Mouse (Mus musculus) heart, embryonic 15.5 days (tissue): ENCODE measurements around the gene Timm8b. TPM values are rescaled to one million over a fixed set of nuclear protein-coding genes. Genes with fewer than 3 reads are reported as not detected.
A peak's percentile ranks its signal among the peaks of the same experiment; 100 is the strongest.

ENCODE experiments used
- ATAC-seq: fragments of 200-750 bp; cut with Nextera tagmentation; replicated peaks from 2 replicates; pipeline ENCODE4 v1.8.0; 2017; ENCODE audit warnings: low read depth, moderate TSS enrichment; ENCODE audit not compliant: insufficient number of reproducible peaks, insufficient read depth, low FRiP score
- H3K27ac ChIP-seq: fragments of 300-500 bp; sonication (generic); 2 replicates; pipeline ENCODE4 v1.5.1; 2015; ENCODE audit warnings: mild to moderate bottlenecking, inconsistent platforms
- H3K27me3 ChIP-seq: fragments of 300-500 bp; sonication (generic); 2 replicates; pipeline ENCODE4 v1.6.1; 2015; ENCODE audit warnings: inconsistent platforms
- H3K36me3 ChIP-seq: fragments of 300-500 bp; sonication (generic); 2 replicates; pipeline ENCODE4 v1.6.1; 2015; ENCODE audit warnings: mild to moderate bottlenecking, inconsistent platforms
- H3K4me1 ChIP-seq: fragments of 300-500 bp; sonication (generic); replicated peaks from 2 replicates; pipeline ENCODE4 v1.6.1; 2015; ENCODE audit warnings: inconsistent platforms
- H3K4me2 ChIP-seq: fragments of 300-500 bp; sonication (generic); 2 replicates; pipeline ENCODE4 v1.6.1; 2015; ENCODE audit warnings: inconsistent platforms, mild to moderate bottlenecking, moderate library complexity
- H3K4me3 ChIP-seq: fragments of 300-500 bp; sonication (generic); 2 replicates; pipeline ENCODE4 v1.5.1; 2015; ENCODE audit warnings: mild to moderate bottlenecking, inconsistent platforms
- H3K9ac ChIP-seq: fragments of 300-500 bp; sonication (generic); 2 replicates; pipeline ENCODE4 v1.6.1; 2015; ENCODE audit warnings: mild to moderate bottlenecking, inconsistent platforms
- H3K9me3 ChIP-seq: fragments of 300-500 bp; sonication (generic); replicated peaks from 2 replicates; pipeline ENCODE4 v1.6.1; 2016; ENCODE audit warnings: inconsistent platforms
- WGBS: fragments of 180-500 bp; shearing (Covaris S2); methylation state at CpG from one replicate; pipeline ENCODE4 v1.1.7; 2015; ENCODE audit warnings: mixed read lengths; 5-methylcytosine and 5-hydroxymethylcytosine counted together
- polyA plus RNA-seq: library from polyadenylated mRNA; unstranded; fragments of >200 nt; fragmentation: Nextera tagmentation; extraction: Ambion mirVana; gene quantifications from 2 replicates; pipeline ENCODE4 v1.2.1, GENCODE M21; 2015

The Timm8b gene
- polyA plus RNA-seq = 216 and 279 TPM in 2 replicates

DNA sequence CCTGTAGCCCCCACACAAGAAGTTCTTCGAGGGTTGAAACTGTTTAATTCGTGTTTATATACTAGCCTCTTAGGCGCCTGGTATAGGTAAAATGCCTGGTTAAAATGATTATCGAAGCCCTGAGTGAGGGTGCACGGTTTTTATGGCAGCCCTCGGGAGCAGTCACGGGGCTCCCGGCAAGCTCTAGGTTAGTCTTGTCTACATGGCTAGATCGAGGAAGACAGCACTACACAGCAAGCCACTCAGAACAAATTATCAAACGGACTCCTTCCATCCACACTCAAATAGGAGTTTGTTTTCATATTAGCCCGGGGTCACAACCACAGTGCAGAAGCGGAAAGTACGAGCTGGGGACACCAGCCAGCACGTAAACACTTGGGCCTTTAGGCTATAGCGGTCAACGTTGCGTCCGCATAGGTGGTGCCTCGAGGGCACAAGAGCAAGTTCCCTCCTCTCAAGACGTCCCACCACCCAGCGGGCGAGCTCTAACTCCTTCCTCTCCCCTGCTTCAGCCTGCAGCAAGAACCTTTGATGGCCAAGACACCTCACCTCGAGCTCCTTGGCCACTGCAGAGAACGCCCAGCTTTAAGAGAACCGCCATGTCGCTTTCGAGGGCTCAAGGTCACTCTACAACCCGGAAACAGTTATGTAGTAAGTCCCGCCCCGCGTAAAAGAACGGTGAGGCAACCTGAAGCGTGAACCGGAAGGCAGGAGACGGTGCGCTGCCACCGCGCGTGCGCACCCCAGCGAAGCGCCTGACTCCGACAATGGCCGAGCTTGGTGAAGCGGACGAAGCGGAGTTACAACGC lies at the start of gene Timm8b, which contains the start of gene Sdhd:
Gene Timm8b (plus strand): TSS at position 722 of the 809 bp plus-strand sequence.
Gene Sdhd (minus strand): TSS at position 624 of the 809 bp plus-strand sequence.
- Histone ChIP-seq H3K36me3 (peaks cover 48% of the 10 kb centered on the region), H3K9me3 (no peaks in the 10 kb centered on the region), H3K27ac (peak within 1 kb of the TSS; percentile 90), H3K27me3 (no peaks in the 10 kb centered on the region), H3K4me3 (peak within 1 kb of the TSS; percentile 86), H3K4me1 (peaks cover 25% of the 10 kb centered on the region), H3K9ac (peak within 1 kb of the TSS; percentile 84), H3K4me2 (peak within 1 kb of the TSS; percentile 85)
- peak; percentile 97 for ATAC-seq
- under 1% methylated on average over 48 of the region's 48 CpGs for WGBS

GRCm38 (mm10) chr9:50554241-50555093 lies 49.2 kb upstream of the Timm8b start, which contains the start of gene Il18:
Il18 (plus strand) TSS chr9:50554827.
- peak within 1 kb of the TSS; percentile 36; the same call in 1 of the 2 replicates for H3K4me2 ChIP-seq
- WGBS = 20% methylated on average over 12 of the region's 12 CpGs
- no peaks in the 10 kb centered on the region for H3K36me3 ChIP-seq
- H3K27ac ChIP-seq = no peak within 1 kb of the TSS; the same call in 1 of the 2 replicates
- H3K27me3 ChIP-seq = 0 out of 2 replicates have a peak, but pooled peaks cover 3% of the 10 kb centered on the region
- no peaks in the 10 kb centered on the region for H3K9me3 ChIP-seq
- H3K4me3 ChIP-seq = no peak within 1 kb of the TSS
- H3K9ac ChIP-seq = no peak within 1 kb of the TSS
- ATAC-seq = no peak
- 0 out of 2 replicates have a peak, but pooled peaks cover 2% of the 10 kb centered on the region for H3K4me1 ChIP-seq

GRCm38 (mm10) chr9:50555094-50555446 lies 48.6 kb upstream of the Timm8b start, which contains the start of gene Bco2:
Bco2 (minus strand) TSS chr9:50555181.
- no peak within 1 kb of the TSS for H3K9ac ChIP-seq
- ATAC-seq = no peak
- no peaks in the 10 kb centered on the region for H3K9me3 ChIP-seq
- H3K27ac ChIP-seq = no peak within 1 kb of the TSS; the same call in 1 of the 2 replicates
- H3K4me2 ChIP-seq = peak within 1 kb of the TSS; percentile 36; the same call in 1 of the 2 replicates
- H3K27me3 ChIP-seq = 0 out of 2 replicates have a peak, but pooled peaks cover 3% of the 10 kb centered on the region
- WGBS = 49% methylated on average over 2 of the region's 2 CpGs
- 0 out of 2 replicates have a peak, but pooled peaks cover 2% of the 10 kb centered on the region for H3K4me1 ChIP-seq
- no peaks in the 10 kb centered on the region for H3K36me3 ChIP-seq
- H3K4me3 ChIP-seq = no peak within 1 kb of the TSS

DNA sequence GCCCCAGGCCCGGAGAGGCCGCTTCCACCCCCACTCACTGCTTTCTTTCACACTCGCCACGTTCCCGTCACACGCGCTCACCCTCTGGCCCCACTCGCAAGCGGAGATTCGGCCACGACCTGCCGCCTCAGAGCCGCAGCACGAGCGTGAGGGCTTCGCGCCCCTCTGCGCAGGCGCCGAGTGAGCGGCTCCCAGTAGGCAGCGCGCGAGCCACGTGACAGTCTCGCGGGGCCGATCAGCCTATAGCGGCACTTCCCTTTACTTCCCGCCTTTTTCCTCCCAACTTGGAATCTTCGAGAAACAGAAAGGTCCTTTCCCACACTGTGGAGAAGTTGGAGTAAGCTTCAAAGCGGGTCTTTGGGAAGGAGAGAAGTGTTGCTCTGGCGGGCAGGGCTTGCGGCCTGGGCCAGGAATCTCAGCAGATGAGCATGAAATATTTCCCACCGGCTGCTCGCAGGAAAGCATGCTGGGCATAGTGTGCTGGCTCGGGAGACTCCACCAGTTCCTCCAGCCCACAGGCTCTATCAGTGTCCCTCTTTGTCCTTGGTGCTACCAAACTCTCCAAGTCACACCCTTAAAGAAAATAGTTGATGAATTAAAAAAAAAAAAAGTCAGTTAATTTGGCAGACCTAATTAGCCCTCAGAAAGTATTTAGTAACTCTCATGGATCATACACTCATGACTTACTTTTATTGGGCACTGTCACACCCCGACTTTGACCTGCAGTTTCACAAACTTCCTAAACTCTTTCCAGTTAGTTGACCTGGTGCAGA lies 42.4 kb upstream of the Timm8b start, which contains the start of gene Tex12:
Gene Tex12 (minus strand): TSS at position 181 of the 773 bp plus-strand sequence.
- Histone ChIP-seq H3K4me3 (no peak within 1 kb of the TSS), H3K4me1 (no peaks in the 10 kb centered on the region), H3K36me3 (no peaks in the 10 kb centered on the region), H3K4me2 (no peak within 1 kb of the TSS), H3K9ac (no peak within 1 kb of the TSS), H3K27me3 (0 out of 2 replicates have a peak, but pooled peaks cover 3% of the 10 kb centered on the region), H3K27ac (no peak within 1 kb of the TSS), H3K9me3 (no peaks in the 10 kb centered on the region)
- no peak for ATAC-seq
- WGBS = 84% methylated on average over 38 of the region's 38 CpGs

DNA sequence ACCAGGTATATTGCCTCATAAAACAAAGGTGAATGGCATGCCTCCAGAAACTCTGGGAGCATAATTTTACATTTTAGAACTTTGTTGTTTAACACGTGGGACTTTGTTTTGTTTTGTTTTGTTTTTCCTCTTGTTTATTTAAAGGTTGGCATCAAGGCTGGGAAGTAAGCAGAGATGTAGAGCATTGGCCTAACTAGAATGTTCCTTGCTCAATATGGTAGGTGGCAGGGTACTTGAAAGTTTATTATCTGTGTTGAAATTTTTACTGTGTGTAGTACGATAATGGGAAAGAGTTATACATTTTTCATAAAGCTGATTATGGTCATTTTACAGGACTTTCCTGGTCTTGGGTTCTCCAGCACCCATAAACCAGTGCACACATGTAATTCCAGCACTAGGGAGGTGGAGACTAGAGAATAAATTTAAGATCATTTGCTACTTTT lies 41.8 kb upstream of the Timm8b start:
- 73% methylated on average over 2 of the region's 2 CpGs for WGBS
- Histone ChIP-seq H3K4me1 (no peaks in the 10 kb centered on the region), H3K4me3 (no peak overlapping the region), H3K27ac (no peak overlapping the region), H3K4me2 (no peak overlapping the region), H3K9me3 (no peaks in the 10 kb centered on the region), H3K36me3 (no peaks in the 10 kb centered on the region), H3K9ac (no peak overlapping the region), H3K27me3 (0 out of 2 replicates have a peak, but pooled peaks cover 3% of the 10 kb centered on the region)
- ATAC-seq = no peak

DNA sequence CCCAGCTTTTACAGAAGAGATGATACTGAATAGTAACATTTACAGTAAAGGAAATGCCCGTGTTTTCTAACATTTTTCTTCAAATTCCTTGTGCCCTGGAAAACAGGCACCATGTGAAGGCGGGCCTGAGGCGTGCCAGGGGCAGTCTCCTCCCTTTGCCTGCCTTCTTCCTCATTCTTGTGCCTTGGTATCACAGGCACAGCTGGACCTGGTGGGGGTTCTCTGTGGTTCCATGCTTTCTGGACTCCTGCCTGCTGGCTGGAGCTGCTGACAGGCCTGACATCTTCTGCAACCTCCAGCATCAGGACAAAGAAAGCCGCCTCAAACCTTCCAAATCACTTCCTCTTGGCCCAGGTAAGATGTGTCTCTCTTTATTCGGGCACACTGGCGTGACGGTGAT lies 38.5 kb upstream of the Timm8b start:
- Histone ChIP-seq H3K27ac (no peak overlapping the region), H3K27me3 (no peaks in the 10 kb centered on the region), H3K4me3 (no peak overlapping the region), H3K9me3 (no peaks in the 10 kb centered on the region), H3K4me2 (no peak overlapping the region), H3K4me1 (no peaks in the 10 kb centered on the region), H3K9ac (no peak overlapping the region), H3K36me3 (no peaks in the 10 kb centered on the region)
- no peak for ATAC-seq
- 57% methylated on average over 7 of the region's 7 CpGs for WGBS

DNA sequence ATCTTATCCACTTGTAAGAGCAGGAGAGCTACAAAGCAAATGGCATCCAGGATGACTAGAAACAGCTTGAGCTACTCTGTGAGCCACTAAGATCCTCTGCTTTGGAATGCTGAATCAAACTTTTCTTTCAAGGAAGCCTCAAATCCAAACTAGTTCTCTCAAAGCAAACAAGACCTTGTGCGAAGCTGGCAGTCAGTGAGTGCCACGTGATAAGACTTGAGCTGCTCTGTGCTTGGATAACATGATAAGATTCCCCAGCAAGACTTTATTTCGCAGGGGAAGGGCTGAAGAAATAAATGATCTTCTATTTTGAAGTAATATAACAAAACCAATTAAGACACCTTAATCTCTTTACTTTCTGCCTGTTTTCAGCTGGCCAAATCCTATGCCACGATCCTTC lies 37.8 kb upstream of the Timm8b start:
- no peak for ATAC-seq
- Histone ChIP-seq H3K9me3 (no peaks in the 10 kb centered on the region), H3K4me2 (no peak overlapping the region), H3K27me3 (no peaks in the 10 kb centered on the region), H3K4me3 (no peak overlapping the region), H3K27ac (no peak overlapping the region), H3K36me3 (no peaks in the 10 kb centered on the region), H3K9ac (no peak overlapping the region), H3K4me1 (no peaks in the 10 kb centered on the region)
- WGBS = 37% methylated on average over 4 of the region's 4 CpGs

DNA sequence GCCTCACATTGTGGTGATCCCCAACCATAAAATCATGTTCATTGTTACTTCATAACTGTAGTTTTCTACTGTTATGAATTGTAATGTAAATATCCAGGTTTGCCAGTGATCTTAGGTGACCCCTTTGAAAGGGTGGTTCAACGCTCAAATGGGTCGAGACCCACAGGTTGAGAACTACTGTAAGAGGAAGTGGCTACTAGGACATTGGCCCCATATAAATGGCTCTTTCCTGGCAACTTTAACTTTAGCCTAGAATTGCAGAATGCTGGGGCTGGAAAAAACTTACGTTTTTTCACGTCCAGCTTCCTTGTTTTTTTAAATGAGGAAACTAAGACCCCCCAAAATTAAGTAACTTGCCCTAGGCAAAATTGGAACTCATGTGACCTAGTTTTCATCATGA lies 36.3 kb upstream of the Timm8b start:
- no peak for ATAC-seq

GRCm38 (mm10) chr9:50567881-50568280 lies 35.8 kb upstream of the Timm8b start:
- Histone ChIP-seq H3K4me3 (no peak overlapping the region), H3K36me3 (no peaks in the 10 kb centered on the region), H3K9me3 (no peaks in the 10 kb centered on the region), H3K4me1 (no peaks in the 10 kb centered on the region), H3K4me2 (no peak overlapping the region), H3K27ac (no peak overlapping the region), H3K9ac (no peak overlapping the region), H3K27me3 (no peaks in the 10 kb centered on the region)
- 79% methylated on average over 2 of the region's 2 CpGs for WGBS
- ATAC-seq = no peak

More for the DNA sequence above, 36.3 kb upstream of the Timm8b start:
- H3K27ac ChIP-seq = no peak overlapping the region
- H3K4me3 ChIP-seq = no peak overlapping the region
- no peaks in the 10 kb centered on the region for H3K9me3 ChIP-seq
- no peaks in the 10 kb centered on the region for H3K27me3 ChIP-seq
- no peaks in the 10 kb centered on the region for H3K4me1 ChIP-seq
- H3K36me3 ChIP-seq = no peaks in the 10 kb centered on the region
- H3K9ac ChIP-seq = no peak overlapping the region
- H3K4me2 ChIP-seq = no peak overlapping the region
- WGBS = 77% methylated on average over 4 of the region's 4 CpGs

GRCm38 (mm10) chr9:50569599-50570525 lies 33.8 kb upstream of the Timm8b start:
- Histone ChIP-seq H3K27ac (no peak overlapping the region), H3K9ac (no peak overlapping the region), H3K4me3 (no peak overlapping the region), H3K27me3 (no peaks in the 10 kb centered on the region), H3K9me3 (no peaks in the 10 kb centered on the region), H3K4me2 (no peak overlapping the region), H3K4me1 (no peaks in the 10 kb centered on the region), H3K36me3 (no peaks in the 10 kb centered on the region)
- ATAC-seq = no peak
- WGBS = 57% methylated on average over 10 of the region's 10 CpGs
